In genomic region chr7:66471641-66472216, GRCm38 (mm10) we compare ENCODE assay signal across 16 mouse cellular contexts. TPM values are rescaled to one million over a fixed set of nuclear protein-coding genes. Genes with fewer than 3 reads are reported as not detected.
"Had no signal": no experiment of that assay in that cellular context is flagged by ENCODE, and none has a peak within 500 bp of the region (broad histone marks: within the 10 kb centered on the region; RNA-seq: fewer than 3 reads in every experiment).

No protein-coding gene starts in this region.

- H3K4me3 ChIP-seq: hindbrain, embryonic 15.5 days; left cerebral cortex, adult 2 months; limb, embryonic 12.5 days; liver, embryonic 13.5 days; megakaryocyte, embryonic 14.5 days; midbrain, embryonic 12.5 days; neural tube, embryonic 12.5 days had no signal

- H3K27ac ChIP-seq: hindbrain, embryonic 15.5 days; left cerebral cortex, adult 2 months; limb, embryonic 12.5 days; liver, embryonic 13.5 days; macrophage; midbrain, embryonic 12.5 days; neural tube, embryonic 12.5 days; stomach, postnatal 0 days had no signal

- ATAC-seq: intestine, postnatal 0 days; liver, postnatal 0 days had no signal

- H3K27me3 ChIP-seq: hindbrain, embryonic 15.5 days; limb, embryonic 12.5 days; liver, embryonic 13.5 days; midbrain, embryonic 12.5 days; neural tube, embryonic 12.5 days had no signal

- H3K36me3 ChIP-seq: hindbrain, embryonic 15.5 days; limb, embryonic 12.5 days; liver, embryonic 13.5 days; midbrain, embryonic 12.5 days; neural tube, embryonic 12.5 days had no signal

- H3K4me2 ChIP-seq: hindbrain, embryonic 15.5 days; limb, embryonic 12.5 days; liver, embryonic 13.5 days; midbrain, embryonic 12.5 days; neural tube, embryonic 12.5 days had no signal

- H3K4me1 ChIP-seq: hindbrain, embryonic 15.5 days; liver, embryonic 13.5 days; midbrain, embryonic 12.5 days; neural tube, embryonic 12.5 days had no signal

- H3K9ac ChIP-seq: hindbrain, embryonic 15.5 days; limb, embryonic 12.5 days; liver, embryonic 13.5 days; liver, postnatal 0 days; midbrain, embryonic 12.5 days; neural tube, embryonic 12.5 days had no signal

- H3K9me3 ChIP-seq: hindbrain, embryonic 15.5 days; limb, embryonic 12.5 days; liver, embryonic 13.5 days; midbrain, embryonic 12.5 days; neural tube, embryonic 12.5 days had no signal

- DNase-seq: liver; liver, embryonic 13.5 days; liver, postnatal 0 days; right cerebral cortex, postnatal 25 days; thymus, adult 2 months; thymus, postnatal 25 days had no signal

RNA-seq across cellular contexts. Expression of gene Aldh1a3, which starts 44.4 kb away (rescaled TPM):
- total RNA-seq: neutrophil, adult 5-6 weeks had no signal
- polyA plus RNA-seq: macrophage had no signal
